10 mouse cellular contexts compared by ENCODE assay signal in genomic region chr7:83093923-83094355, GRCm38 (mm10).
DNase-seq lines count a peak whose midpoint lies in the region; ATAC-seq and TF ChIP-seq lines count a peak whose summit lies in the region.
"Had no signal": no experiment of that assay in that cellular context is flagged by ENCODE, and none has a peak within 500 bp of the region (broad histone marks: within the 10 kb centered on the region; RNA-seq: fewer than 3 reads in every experiment).

No protein-coding gene starts in this region.

- 0 out of 2 replicates have a peak, but pooled peaks cover 5% of the 10 kb centered on the region for H3K4me1 ChIP-seq in kidney, postnatal 0 days (replicated peaks; ENCODE audit: insufficient read depth, low read length)
- H3K4me1 ChIP-seq in embryonic facial prominence, embryonic 10.5 days = peaks cover 29% of the 10 kb centered on the region
- peaks cover 42% of the 10 kb centered on the region for H3K4me1 ChIP-seq in megakaryocyte, embryonic 14.5 days

- TF ChIP-seq CTCF in kidney, postnatal 0 days (IDR thresholded peaks at IDR 0.05; ENCODE audit: low read depth) = no peak

- no peak overlapping the region for H3K4me2 ChIP-seq in kidney, postnatal 0 days (ENCODE audit: low read length)

- no peak overlapping the region for H3K4me3 ChIP-seq in kidney, postnatal 0 days (replicated peaks; ENCODE audit: low read depth, low read length)
- H3K4me3 ChIP-seq in embryonic facial prominence, embryonic 10.5 days = no peak overlapping the region
- H3K4me3 ChIP-seq in megakaryocyte, embryonic 14.5 days (replicated peaks) = peak overlapping the region; percentile 50
- H3K4me3 ChIP-seq: heart, embryonic 10.5 days had no signal

- no peak overlapping the region for H3K27ac ChIP-seq in kidney, postnatal 0 days
- H3K27ac ChIP-seq in embryonic facial prominence, embryonic 10.5 days (replicated peaks) = peak overlapping the region; percentile 52; the same call in 1 of the 2 replicates
- H3K27ac ChIP-seq: heart, embryonic 10.5 days had no signal

- intact Hi-C loops in left cerebral cortex, postnatal 36 days (cut with DNase I) = no loop called here

- H3K36me3 ChIP-seq in kidney, postnatal 0 days (ENCODE audit: insufficient read depth, low read length) = no peaks in the 10 kb centered on the region
- no peaks in the 10 kb centered on the region for H3K36me3 ChIP-seq in embryonic facial prominence, embryonic 10.5 days (replicated peaks)
- no peaks in the 10 kb centered on the region for H3K36me3 ChIP-seq in megakaryocyte, embryonic 14.5 days (replicated peaks; ENCODE audit: low read length)
- H3K36me3 ChIP-seq: heart, embryonic 10.5 days had no signal

- ATAC-seq in kidney, postnatal 0 days (replicated peaks; ENCODE audit: low FRiP score, low read depth) = peak; percentile 44; the same call in 1 of the 2 replicates

- H3K9me3 ChIP-seq in kidney, postnatal 0 days (replicated peaks; ENCODE audit: low read length) = no peaks in the 10 kb centered on the region
- no peaks in the 10 kb centered on the region for H3K9me3 ChIP-seq in embryonic facial prominence, embryonic 10.5 days
- no peaks in the 10 kb centered on the region for H3K9me3 ChIP-seq in megakaryocyte, embryonic 14.5 days
- H3K9me3 ChIP-seq: heart, embryonic 10.5 days had no signal

- 28% methylated on average over 8 of the region's 8 CpGs for WGBS in kidney, postnatal 0 days
- 60% methylated on average over 8 of the region's 8 CpGs for WGBS in embryonic facial prominence, embryonic 10.5 days

- no peak overlapping the region for H3K9ac ChIP-seq in kidney, postnatal 0 days (ENCODE audit: low read depth, low read length)

- H3K27me3 ChIP-seq in kidney, postnatal 0 days (ENCODE audit: insufficient read depth, low read length) = no peaks in the 10 kb centered on the region
- H3K27me3 ChIP-seq in embryonic facial prominence, embryonic 10.5 days (replicated peaks; ENCODE audit: low read depth, poor library complexity, severe bottlenecking) = no peaks in the 10 kb centered on the region
- H3K27me3 ChIP-seq in megakaryocyte, embryonic 14.5 days (replicated peaks) = no peaks in the 10 kb centered on the region
- H3K27me3 ChIP-seq: CH12.LX had no signal

- peak; percentile 68 for DNase-seq in kidney, postnatal 0 days (ENCODE audit: low spot score)
- no peak for DNase-seq in kidney, adult 8-10 months
- DNase-seq in 416B (ENCODE audit: low read depth) = peak; percentile 7
- no peak for DNase-seq in embryonic facial prominence, embryonic 10.5 days (ENCODE audit: low spot score)
- no peak for DNase-seq in ovary, postnatal 36 days (ENCODE audit: low spot score)
- no peak for DNase-seq in left cerebral cortex, postnatal 36 days (ENCODE audit: low spot score in 2 of 2)
- no peak for DNase-seq in ovary, postnatal 14 days (ENCODE audit: low spot score)

Comparison
In these comparisons a context has a peak if more than half of its experiments do, and no peak if none do; other contexts are left out.
1. DNase-seq: peak in kidney, postnatal 0 days (single experiment) and 416B (single experiment); none in kidney, adult 8-10 months (0 of 2), embryonic facial prominence, embryonic 10.5 days (single experiment), ovary, postnatal 36 days (single experiment), left cerebral cortex, postnatal 36 days (0 of 2) and ovary, postnatal 14 days (single experiment).